Mouse (Mus musculus): Measurements from ENCODE around the gene Lsm14b.
A peak's percentile ranks its signal among the peaks of the same experiment; 100 is the strongest.

Lsm14b gene

DNA sequence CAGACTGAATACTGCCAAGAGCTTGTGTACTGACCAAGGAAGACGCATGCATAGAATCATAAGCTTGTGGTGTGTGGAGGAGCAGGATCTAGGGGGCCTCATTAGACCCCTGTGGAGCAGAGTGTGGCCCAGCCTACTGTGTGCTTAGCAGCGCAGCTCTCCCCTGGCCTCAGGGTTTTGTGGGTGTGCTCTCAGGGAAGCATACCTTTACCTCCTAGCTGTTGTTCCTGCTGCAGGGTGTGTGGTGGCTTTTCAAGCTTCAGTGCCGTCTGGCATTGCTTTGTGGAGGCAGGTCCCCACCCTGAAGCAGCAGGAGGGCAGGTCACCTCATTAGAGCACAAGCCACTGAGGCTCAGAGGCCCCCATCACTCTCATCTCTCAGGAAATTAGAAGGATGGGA lies 52.8 kb downstream of the Lsm14b start:
- Histone ChIP-seq H3K9me3 (ENCODE audit: low read length) (no peaks in the 10 kb centered on the region), H3K4me1 (replicated peaks; ENCODE audit: low read depth, low read length) (peaks cover 74% of the 10 kb centered on the region), H3K4me3 (replicated peaks; ENCODE audit: low read length) (peak overlapping the region; percentile 15; the same call in 1 of the 2 replicates), H3K27me3 (ENCODE audit: insufficient read depth, low read length) (no peaks in the 10 kb centered on the region), H3K36me3 (ENCODE audit: insufficient read depth, low read length) (peaks cover 74% of the 10 kb centered on the region)
- TF ChIP-seq POU5F1 (IDR thresholded peaks at IDR 0.05; ENCODE audit: borderline replicate concordance, low read length) (no peak), CTCF (conservative IDR thresholded peaks at IDR 0.05; ENCODE audit: low read length) (no peak), NANOG (IDR thresholded peaks at IDR 0.05; ENCODE audit: borderline replicate concordance, low read length) (no peak)

DNA sequence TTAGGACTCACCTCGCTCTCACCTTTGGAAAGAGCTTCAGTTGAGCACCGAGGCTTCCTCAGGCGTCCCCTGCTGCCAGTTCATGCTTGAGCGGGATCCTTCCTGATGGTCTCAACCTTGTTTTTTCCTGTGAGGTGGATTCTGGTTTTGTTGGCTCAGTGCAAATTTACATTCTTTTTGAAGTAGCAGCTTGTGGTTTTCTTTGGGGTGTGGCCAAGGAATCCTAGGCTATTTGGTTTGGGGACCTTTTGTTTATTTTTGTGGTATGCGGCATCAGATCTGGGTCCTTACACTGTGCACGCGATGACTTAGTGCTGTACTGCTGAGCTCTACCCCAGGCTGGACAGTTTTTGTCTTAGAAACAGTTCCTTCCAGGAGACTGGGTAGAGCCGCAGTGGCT lies 55.9 kb downstream of the Lsm14b start:
- H3K27me3 ChIP-seq (ENCODE audit: insufficient read depth, low read length) = no peaks in the 10 kb centered on the region
- H3K36me3 ChIP-seq (ENCODE audit: insufficient read depth, low read length) = peaks cover 72% of the 10 kb centered on the region
- H3K4me3 ChIP-seq (replicated peaks; ENCODE audit: low read length) = no peak overlapping the region
- TF ChIP-seq NANOG (IDR thresholded peaks at IDR 0.05; ENCODE audit: borderline replicate concordance, low read length) = no peak
- no peak for TF ChIP-seq CTCF (conservative IDR thresholded peaks at IDR 0.05; ENCODE audit: low read length)
- no peak for TF ChIP-seq POU5F1 (IDR thresholded peaks at IDR 0.05; ENCODE audit: borderline replicate concordance, low read length)
- H3K9me3 ChIP-seq (ENCODE audit: low read length) = no peaks in the 10 kb centered on the region
- H3K4me1 ChIP-seq (replicated peaks; ENCODE audit: low read depth, low read length) = peaks cover 96% of the 10 kb centered on the region

DNA sequence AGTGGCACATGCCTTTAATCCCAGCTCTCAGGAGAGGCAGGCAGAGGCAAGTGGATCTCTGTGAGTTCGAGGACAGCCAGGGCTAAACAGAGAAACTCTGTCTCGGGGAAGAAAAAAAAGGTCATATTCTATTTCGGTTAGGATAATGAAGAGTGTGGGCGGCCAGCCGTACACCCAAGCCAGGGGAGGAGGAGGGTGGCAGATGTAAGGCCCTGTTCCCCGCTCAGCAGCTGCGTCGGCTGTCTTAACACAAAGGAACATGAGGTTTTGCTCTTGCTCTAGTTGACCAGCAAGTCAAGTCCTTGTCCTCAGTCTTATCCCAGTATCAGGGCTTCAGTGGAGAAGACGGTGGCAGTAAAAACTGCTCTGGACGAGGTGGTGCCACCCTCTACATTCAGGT lies 58.3 kb downstream of the Lsm14b start:
- Histone ChIP-seq H3K4me3 (replicated peaks; ENCODE audit: low read length) (no peak overlapping the region), H3K4me1 (replicated peaks; ENCODE audit: low read depth, low read length) (peaks cover 94% of the 10 kb centered on the region), H3K36me3 (ENCODE audit: insufficient read depth, low read length) (peaks cover 64% of the 10 kb centered on the region), H3K9me3 (ENCODE audit: low read length) (no peaks in the 10 kb centered on the region), H3K27me3 (ENCODE audit: insufficient read depth, low read length) (no peaks in the 10 kb centered on the region)
- TF ChIP-seq POU5F1 (IDR thresholded peaks at IDR 0.05; ENCODE audit: borderline replicate concordance, low read length) (no peak), CTCF (conservative IDR thresholded peaks at IDR 0.05; ENCODE audit: low read length) (no peak), NANOG (IDR thresholded peaks at IDR 0.05; ENCODE audit: borderline replicate concordance, low read length) (no peak)

DNA sequence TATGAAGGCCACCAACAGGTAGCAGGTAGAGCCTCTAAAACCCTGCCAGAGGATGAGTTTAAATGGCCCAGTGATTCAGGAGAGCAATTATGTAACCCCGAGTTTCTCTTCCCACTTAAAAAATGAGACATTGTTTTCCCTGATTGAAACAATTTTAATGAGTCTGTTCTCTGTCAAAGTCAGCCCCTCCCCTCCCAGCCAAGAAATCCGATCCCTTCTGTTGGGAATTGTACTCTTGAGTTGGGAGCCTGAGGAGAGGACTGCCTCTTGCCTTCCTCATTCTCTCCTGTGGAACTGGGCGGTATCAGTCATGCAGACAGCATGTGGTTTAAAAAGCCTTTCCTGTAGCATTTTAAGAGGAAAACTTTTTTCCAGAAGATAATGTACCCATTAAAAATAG lies 59.8 kb downstream of the Lsm14b start:
- peak overlapping the region; percentile 14 for H3K4me3 ChIP-seq (replicated peaks; ENCODE audit: low read length)
- TF ChIP-seq NANOG (IDR thresholded peaks at IDR 0.05; ENCODE audit: borderline replicate concordance, low read length) (no peak), CTCF (conservative IDR thresholded peaks at IDR 0.05; ENCODE audit: low read length) (no peak), POU5F1 (IDR thresholded peaks at IDR 0.05; ENCODE audit: borderline replicate concordance, low read length) (no peak)
- peaks cover 90% of the 10 kb centered on the region for H3K4me1 ChIP-seq (replicated peaks; ENCODE audit: low read depth, low read length)
- H3K9me3 ChIP-seq (ENCODE audit: low read length) = no peaks in the 10 kb centered on the region
- H3K36me3 ChIP-seq (ENCODE audit: insufficient read depth, low read length) = peaks cover 50% of the 10 kb centered on the region
- H3K27me3 ChIP-seq (ENCODE audit: insufficient read depth, low read length) = no peaks in the 10 kb centered on the region

Data from E14TG2a.4 (cell line).